28 mouse cellular contexts compared by ENCODE assay signal in the genomic region with DNA sequence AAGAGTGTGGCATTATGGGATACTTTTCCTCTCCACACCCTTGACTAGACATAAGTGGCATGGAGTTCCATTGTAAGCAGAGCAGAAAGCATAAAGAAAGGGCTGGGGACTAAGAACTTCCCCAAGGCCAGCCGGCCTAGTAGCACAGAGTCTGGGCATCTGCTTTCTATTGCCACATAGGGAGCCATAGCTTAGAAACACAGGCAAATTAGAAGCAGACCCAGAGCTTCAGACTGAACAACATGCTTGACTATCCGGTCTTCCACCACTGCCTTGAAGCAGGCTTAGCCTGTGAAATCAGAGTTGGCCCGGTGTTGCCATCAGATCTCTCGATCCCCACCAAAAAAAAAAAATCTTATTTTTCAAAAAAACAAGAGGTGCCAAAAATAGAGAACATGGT. TPM values are rescaled to one million over a fixed set of nuclear protein-coding genes. Genes with fewer than 3 reads are reported as not detected.
A peak's percentile ranks its signal among the peaks of the same experiment; 100 is the strongest.
DNase-seq lines count a peak whose midpoint lies in the region; ATAC-seq and TF ChIP-seq lines count a peak whose summit lies in the region.
"Had no signal": no experiment of that assay in that cellular context is flagged by ENCODE, and none has a peak within 500 bp of the region (broad histone marks: within the 10 kb centered on the region; RNA-seq: fewer than 3 reads in every experiment).

No protein-coding gene starts in this region.

- H3K4me3 ChIP-seq in hindbrain, embryonic 10.5 days, result no peak overlapping the region
- no peak overlapping the region for H3K4me3 ChIP-seq in hindbrain, embryonic 13.5 days
- H3K4me3 ChIP-seq in embryonic facial prominence, embryonic 14.5 days (ENCODE audit: low read depth, low read length), result no peak overlapping the region
- H3K4me3 ChIP-seq in limb, embryonic 11.5 days (ENCODE audit: low read depth, low read length), result no peak overlapping the region
- no peak overlapping the region for H3K4me3 ChIP-seq in intestine, embryonic 15.5 days (replicated peaks)
- H3K4me3 ChIP-seq in heart, embryonic 10.5 days, result no peak overlapping the region
- H3K4me3 ChIP-seq in stomach, postnatal 0 days (ENCODE audit: low read depth, low read length), result no peak overlapping the region
- H3K4me3 ChIP-seq: forebrain, embryonic 15.5 days; heart, embryonic 15.5 days; hindbrain, embryonic 12.5 days; kidney, embryonic 15.5 days; liver, embryonic 13.5 days; megakaryocyte, embryonic 14.5 days; midbrain, embryonic 13.5 days; neural tube, embryonic 13.5 days had no signal

- H3K4me1 ChIP-seq in hindbrain, embryonic 10.5 days (replicated peaks), result peaks cover 9% of the 10 kb centered on the region
- 0 out of 2 replicates have a peak, but pooled peaks cover 3% of the 10 kb centered on the region for H3K4me1 ChIP-seq in hindbrain, embryonic 13.5 days (replicated peaks)
- H3K4me1 ChIP-seq in embryonic facial prominence, embryonic 14.5 days (ENCODE audit: control insufficient read depth, insufficient read depth, low read length), result peaks cover 11% of the 10 kb centered on the region; the same call in 1 of the 2 replicates
- peaks cover 7% of the 10 kb centered on the region for H3K4me1 ChIP-seq in limb, embryonic 11.5 days (ENCODE audit: control insufficient read depth, insufficient read depth, low read length)
- peaks cover 4% of the 10 kb centered on the region; the same call in 1 of the 2 replicates for H3K4me1 ChIP-seq in intestine, embryonic 15.5 days (replicated peaks)
- H3K4me1 ChIP-seq in heart, embryonic 10.5 days, result peaks cover 30% of the 10 kb centered on the region
- H3K4me1 ChIP-seq in stomach, postnatal 0 days (replicated peaks; ENCODE audit: control insufficient read depth, insufficient read depth), result no peaks in the 10 kb centered on the region
- H3K4me1 ChIP-seq: forebrain, embryonic 15.5 days; hindbrain, embryonic 12.5 days; liver, embryonic 13.5 days; megakaryocyte, embryonic 14.5 days; midbrain, embryonic 13.5 days; neural tube, embryonic 13.5 days had no signal

- 79% methylated on average over 4 of the region's 4 CpGs for whole genome bisulfite sequencing in hindbrain, embryonic 10.5 days
- 82% methylated on average over 4 of the region's 4 CpGs for WGBS in hindbrain, embryonic 13.5 days
- WGBS in embryonic facial prominence, embryonic 14.5 days, result 39% methylated on average over 4 of the region's 4 CpGs
- WGBS in limb, embryonic 11.5 days, result 27% methylated on average over 4 of the region's 4 CpGs
- WGBS in intestine, embryonic 15.5 days, result 88% methylated on average over 4 of the region's 4 CpGs
- 84% methylated on average over 4 of the region's 4 CpGs for WGBS in heart, embryonic 10.5 days
- WGBS in stomach, postnatal 0 days, result 89% methylated on average over 4 of the region's 4 CpGs

- no peak for TF ChIP-seq EP300 in stomach, postnatal 0 days (optimal IDR thresholded peaks at IDR 0.05)

- no peaks in the 10 kb centered on the region for H3K9me3 ChIP-seq in hindbrain, embryonic 10.5 days
- H3K9me3 ChIP-seq in hindbrain, embryonic 13.5 days, result no peaks in the 10 kb centered on the region
- no peaks in the 10 kb centered on the region for H3K9me3 ChIP-seq in embryonic facial prominence, embryonic 14.5 days (ENCODE audit: control insufficient read depth, low read length)
- H3K9me3 ChIP-seq in limb, embryonic 11.5 days (ENCODE audit: control insufficient read depth, low read length), result no peaks in the 10 kb centered on the region
- no peaks in the 10 kb centered on the region for H3K9me3 ChIP-seq in intestine, embryonic 15.5 days
- H3K9me3 ChIP-seq in heart, embryonic 10.5 days, result no peaks in the 10 kb centered on the region
- H3K9me3 ChIP-seq in stomach, postnatal 0 days (ENCODE audit: control insufficient read depth, low read length), result no peaks in the 10 kb centered on the region
- H3K9me3 ChIP-seq: forebrain, embryonic 15.5 days; heart, embryonic 15.5 days; hindbrain, embryonic 12.5 days; kidney, embryonic 15.5 days; liver, embryonic 13.5 days; megakaryocyte, embryonic 14.5 days; midbrain, embryonic 13.5 days had no signal

- TF ChIP-seq CTCF in stomach, postnatal 0 days (IDR thresholded peaks at IDR 0.05; ENCODE audit: low read depth), result no peak

- no peak overlapping the region for H3K4me2 ChIP-seq in hindbrain, embryonic 13.5 days
- no peak overlapping the region for H3K4me2 ChIP-seq in embryonic facial prominence, embryonic 14.5 days (ENCODE audit: low read depth, low read length)
- H3K4me2 ChIP-seq in limb, embryonic 11.5 days (ENCODE audit: low read depth, severe bottlenecking), result no peak overlapping the region
- no peak overlapping the region for H3K4me2 ChIP-seq in intestine, embryonic 15.5 days (replicated peaks)
- H3K4me2 ChIP-seq in stomach, postnatal 0 days (replicated peaks; ENCODE audit: low read depth), result no peak overlapping the region
- H3K4me2 ChIP-seq: forebrain, embryonic 15.5 days; heart, embryonic 15.5 days; hindbrain, embryonic 12.5 days; kidney, embryonic 15.5 days; liver, embryonic 13.5 days; midbrain, embryonic 13.5 days; neural tube, embryonic 13.5 days had no signal

- no peaks in the 10 kb centered on the region for H3K27me3 ChIP-seq in hindbrain, embryonic 10.5 days (ENCODE audit: insufficient read depth, poor library complexity, severe bottlenecking)
- H3K27me3 ChIP-seq in hindbrain, embryonic 13.5 days, result no peaks in the 10 kb centered on the region
- no peaks in the 10 kb centered on the region for H3K27me3 ChIP-seq in embryonic facial prominence, embryonic 14.5 days (replicated peaks; ENCODE audit: control insufficient read depth, insufficient read depth, low read length)
- H3K27me3 ChIP-seq in limb, embryonic 11.5 days (ENCODE audit: control insufficient read depth, insufficient read depth, low read length), result no peaks in the 10 kb centered on the region
- H3K27me3 ChIP-seq in intestine, embryonic 15.5 days (replicated peaks), result no peaks in the 10 kb centered on the region
- no peaks in the 10 kb centered on the region for H3K27me3 ChIP-seq in heart, embryonic 10.5 days (ENCODE audit: insufficient read depth, poor library complexity, severe bottlenecking)
- H3K27me3 ChIP-seq in stomach, postnatal 0 days (ENCODE audit: control insufficient read depth, insufficient read depth, low read length), result no peaks in the 10 kb centered on the region
- H3K27me3 ChIP-seq: forebrain, embryonic 15.5 days; heart, embryonic 15.5 days; hindbrain, embryonic 12.5 days; kidney, embryonic 15.5 days; liver, embryonic 13.5 days; midbrain, embryonic 13.5 days; neural tube, embryonic 13.5 days; Patski had no signal

- no peak for ATAC-seq in hindbrain, embryonic 13.5 days (ENCODE audit: low FRiP score)
- no peak for ATAC-seq in embryonic facial prominence, embryonic 14.5 days (ENCODE audit: low read depth)
- ATAC-seq in limb, embryonic 11.5 days (ENCODE audit: insufficient number of reproducible peaks, low FRiP score, low TSS enrichment, low read depth), result 0 out of 2 replicates have a peak, but pooled peaks have one; percentile 38
- ATAC-seq in intestine, embryonic 15.5 days, result no peak
- ATAC-seq in stomach, postnatal 0 days (ENCODE audit: low FRiP score, low TSS enrichment), result no peak
- ATAC-seq: forebrain, embryonic 15.5 days; inflammation-experienced regulatory T-cells, adult 6 months; lung, postnatal 0 days; midbrain, embryonic 13.5 days; Patski had no signal

- no peaks in the 10 kb centered on the region for H3K36me3 ChIP-seq in hindbrain, embryonic 10.5 days
- H3K36me3 ChIP-seq in hindbrain, embryonic 13.5 days, result no peaks in the 10 kb centered on the region
- no peaks in the 10 kb centered on the region for H3K36me3 ChIP-seq in embryonic facial prominence, embryonic 14.5 days (ENCODE audit: control insufficient read depth, insufficient read depth, low read length)
- H3K36me3 ChIP-seq in limb, embryonic 11.5 days (ENCODE audit: control insufficient read depth, insufficient read depth, low read length), result no peaks in the 10 kb centered on the region
- H3K36me3 ChIP-seq in intestine, embryonic 15.5 days, result no peaks in the 10 kb centered on the region
- no peaks in the 10 kb centered on the region for H3K36me3 ChIP-seq in heart, embryonic 10.5 days
- no peaks in the 10 kb centered on the region for H3K36me3 ChIP-seq in stomach, postnatal 0 days (ENCODE audit: control insufficient read depth, insufficient read depth, low read length)
- H3K36me3 ChIP-seq: forebrain, embryonic 15.5 days; heart, embryonic 15.5 days; hindbrain, embryonic 12.5 days; kidney, embryonic 15.5 days; liver, embryonic 13.5 days; midbrain, embryonic 13.5 days; neural tube, embryonic 13.5 days had no signal

- 0 out of 2 replicates have a peak overlapping the region, but pooled peaks have one; percentile 18 for H3K27ac ChIP-seq in hindbrain, embryonic 10.5 days
- no peak overlapping the region for H3K27ac ChIP-seq in hindbrain, embryonic 13.5 days
- H3K27ac ChIP-seq in embryonic facial prominence, embryonic 14.5 days (replicated peaks; ENCODE audit: low read depth, low read length), result peak overlapping the region; percentile 70
- H3K27ac ChIP-seq in limb, embryonic 11.5 days (replicated peaks; ENCODE audit: low read depth, low read length), result peak overlapping the region; percentile 67
- H3K27ac ChIP-seq in intestine, embryonic 15.5 days, result no peak overlapping the region
- H3K27ac ChIP-seq in heart, embryonic 10.5 days, result no peak overlapping the region
- no peak overlapping the region for H3K27ac ChIP-seq in stomach, postnatal 0 days (replicated peaks)
- H3K27ac ChIP-seq: forebrain, embryonic 15.5 days; heart, embryonic 15.5 days; hindbrain, embryonic 12.5 days; kidney, embryonic 15.5 days; liver, embryonic 13.5 days; midbrain, embryonic 13.5 days; neural tube, embryonic 13.5 days had no signal

- DNase-seq in hindbrain, embryonic 10.5 days (ENCODE audit: low spot score), result no peak
- peak; percentile 82 for DNase-seq in embryonic facial prominence, embryonic 14.5 days (ENCODE audit: low spot score)
- DNase-seq in limb, embryonic 11.5 days (ENCODE audit: low spot score), result peak; percentile 59
- no peak for DNase-seq in heart, embryonic 10.5 days (ENCODE audit: low spot score)
- DNase-seq in stomach, postnatal 0 days (ENCODE audit: low spot score), result no peak
- DNase-seq in right cerebral cortex, postnatal 14 days, result no peak
- DNase-seq: adrenal gland, postnatal 14 days; cerebellum, adult 11-12 months; cerebellum, adult 9-11 months; gastrocnemius, postnatal 10 days; kidney, adult 18-20 months; layer of hippocampus, postnatal 36 days; left cerebral cortex, postnatal 4 days; liver, embryonic 13.5 days; lung, adult 18-20 months; lung, postnatal 4 days had no signal

- H3K9ac ChIP-seq in hindbrain, embryonic 13.5 days, result no peak overlapping the region
- no peak overlapping the region for H3K9ac ChIP-seq in embryonic facial prominence, embryonic 14.5 days (ENCODE audit: low read depth, low read length)
- H3K9ac ChIP-seq in limb, embryonic 11.5 days (ENCODE audit: low read length), result peak overlapping the region; percentile 27; the same call in 1 of the 2 replicates
- H3K9ac ChIP-seq in intestine, embryonic 15.5 days, result no peak overlapping the region
- H3K9ac ChIP-seq in stomach, postnatal 0 days (ENCODE audit: low read length), result no peak overlapping the region
- H3K9ac ChIP-seq: forebrain, embryonic 15.5 days; heart, embryonic 15.5 days; hindbrain, embryonic 12.5 days; kidney, embryonic 15.5 days; liver, embryonic 13.5 days; midbrain, embryonic 13.5 days; neural tube, embryonic 13.5 days had no signal

RNA-seq across cellular contexts. Expression of a gene that starts 28.3 kb away (rescaled TPM):
- polyA plus RNA-seq in hindbrain, embryonic 10.5 days (2016; fragmentation: Nextera tagmentation; extraction: Ambion mirVana), result 12.8 and 16.3 TPM in 2 replicates
- 8.8 and 10.4 TPM in 2 replicates for polyA plus RNA-seq in hindbrain, embryonic 13.5 days (2015; fragmentation: Nextera tagmentation; extraction: Ambion mirVana)
- 48.4 and 49.1 TPM in 2 replicates for polyA plus RNA-seq in embryonic facial prominence, embryonic 14.5 days (2014; fragmentation: Nextera tagmentation; extraction: Ambion mirVana)
- 36.9 and 40.0 TPM in 2 replicates for polyA plus RNA-seq in limb, embryonic 11.5 days (2014; fragmentation: Nextera tagmentation; extraction: Ambion mirVana)
- polyA plus RNA-seq in intestine, embryonic 15.5 days (2015; fragmentation: Nextera tagmentation; extraction: Ambion mirVana), result 10.1 and 11.7 TPM in 2 replicates
- 16.8 and 18.6 TPM in 2 replicates for polyA plus RNA-seq in heart, embryonic 10.5 days (2016; fragmentation: Nextera tagmentation; extraction: Ambion mirVana)
- polyA plus RNA-seq in stomach, postnatal 0 days (2015; fragmentation: Nextera tagmentation; extraction: Ambion mirVana), result 7.3 and 7.7 TPM in 2 replicates

Comparison
In these comparisons a context has a peak if more than half of its experiments do, and no peak if none do; other contexts are left out.
1. H3K27ac ChIP-seq: peak in hindbrain, embryonic 10.5 days (single experiment), embryonic facial prominence, embryonic 14.5 days (single experiment) and limb, embryonic 11.5 days (single experiment); none in hindbrain, embryonic 13.5 days (single experiment), intestine, embryonic 15.5 days (single experiment), heart, embryonic 10.5 days (single experiment) and stomach, postnatal 0 days (single experiment).
2. DNase-seq: peak in embryonic facial prominence, embryonic 14.5 days (single experiment) and limb, embryonic 11.5 days (single experiment); none in hindbrain, embryonic 10.5 days (single experiment), heart, embryonic 10.5 days (single experiment), stomach, postnatal 0 days (single experiment) and right cerebral cortex, postnatal 14 days (single experiment).